Mouse (Mus musculus) lung, embryonic 15.5 days (tissue): ENCODE results near the gene Ccdc169. TPM values are rescaled to one million over a fixed set of nuclear protein-coding genes. Genes with fewer than 3 reads are reported as not detected.

ENCODE experiments used
- ATAC-seq: fragments of 200-750 bp; cut with Nextera tagmentation; 2 replicates; pipeline ENCODE4 v1.8.0; 2017; ENCODE audit warnings: moderate number of reproducible peaks, borderline replicate concordance; ENCODE audit not compliant: low FRiP score, low TSS enrichment; ENCODE audit errors: extremely low read depth
- H3K27ac ChIP-seq: fragments of 300-500 bp; sonication (generic); 2 replicates; pipeline ENCODE4 v1.5.1; 2015; ENCODE audit warnings: moderate library complexity, mild to moderate bottlenecking, inconsistent platforms
- H3K27me3 ChIP-seq: fragments of 300-500 bp; sonication (generic); 2 replicates; pipeline ENCODE4 v1.6.1; 2015; ENCODE audit warnings: inconsistent platforms
- H3K36me3 ChIP-seq: fragments of 300-500 bp; sonication (generic); 2 replicates; pipeline ENCODE4 v1.6.1; 2015; ENCODE audit warnings: inconsistent platforms
- H3K4me1 ChIP-seq: fragments of 300-500 bp; sonication (generic); 2 replicates; pipeline ENCODE4 v1.6.1; 2015; ENCODE audit warnings: inconsistent platforms
- H3K4me2 ChIP-seq: fragments of 300-500 bp; sonication (generic); 2 replicates; pipeline ENCODE4 v1.6.1; 2015; ENCODE audit warnings: inconsistent platforms, mild to moderate bottlenecking, moderate library complexity
- H3K4me3 ChIP-seq: fragments of 300-500 bp; sonication (generic); 2 replicates; pipeline ENCODE4 v1.5.1; 2015; ENCODE audit warnings: mild to moderate bottlenecking, inconsistent platforms
- H3K9ac ChIP-seq: fragments of 300-500 bp; sonication (generic); 2 replicates; pipeline ENCODE4 v1.6.1; 2015; ENCODE audit warnings: inconsistent platforms
- H3K9me3 ChIP-seq: fragments of 300-500 bp; sonication (generic); 2 replicates; pipeline ENCODE4 v1.6.1; 2016; ENCODE audit warnings: inconsistent platforms
- WGBS: fragments of 180-500 bp; shearing (Covaris S2); methylation state at CpG from one replicate; pipeline ENCODE4 v1.1.7; 2015; 5-methylcytosine and 5-hydroxymethylcytosine counted together
- microRNA-seq: library from miRNA; unstranded; fragments of <30 nt; microRNA quantifications from one replicate; pipeline ENCODE4, GENCODE M21; 2016
- polyA plus RNA-seq: library from polyadenylated mRNA; unstranded; fragments of >200 nt; fragmentation: Nextera tagmentation; extraction: Ambion mirVana; gene quantifications from 2 replicates; pipeline ENCODE4 v1.2.1, GENCODE M21; 2015

Gene Ccdc169
- polyA plus RNA-seq, 1 experiment from 2014 or later = not detected

- Histone ChIP-seq H3K4me1 (no peaks in the 10 kb centered on the region), H3K36me3 (no peaks in the 10 kb centered on the region), H3K27me3 (no peaks in the 10 kb centered on the region), H3K9ac (no peak overlapping the region), H3K9me3 (no peaks in the 10 kb centered on the region), H3K4me2 (no peak overlapping the region), H3K4me3 (no peak overlapping the region), H3K27ac (no peak overlapping the region)
- ATAC-seq = 0 out of 2 replicates have a peak, but pooled peaks have one; percentile 19
- WGBS = 61% methylated on average over 6 of the region's 6 CpGs
Observed at GRCm38 (mm10) chr3:55207665-55208064, 70.5 kb downstream of the Ccdc169 start.

- 8% methylated on average over 2 of the region's 2 CpGs for WGBS
- Histone ChIP-seq H3K4me1 (0 out of 2 replicates have a peak, but pooled peaks cover 3% of the 10 kb centered on the region), H3K9ac (no peak overlapping the region), H3K36me3 (no peaks in the 10 kb centered on the region), H3K4me2 (no peak overlapping the region), H3K27ac (no peak overlapping the region), H3K4me3 (no peak overlapping the region), H3K9me3 (no peaks in the 10 kb centered on the region), H3K27me3 (no peaks in the 10 kb centered on the region)
- ATAC-seq = peak; percentile 46; the same call in 1 of the 2 replicates
Observed at GRCm38 (mm10) chr3:55212254-55212653, 75.1 kb downstream of the Ccdc169 start.

GRCm38 (mm10) chr3:55213785-55214184 lies 76.6 kb downstream of the Ccdc169 start:
- H3K9ac ChIP-seq = no peak overlapping the region
- no peak for ATAC-seq
- H3K27me3 ChIP-seq = no peaks in the 10 kb centered on the region
- H3K4me2 ChIP-seq = no peak overlapping the region
- H3K4me1 ChIP-seq = 0 out of 2 replicates have a peak, but pooled peaks cover 3% of the 10 kb centered on the region
- H3K27ac ChIP-seq = no peak overlapping the region
- WGBS = 36% methylated on average over 4 of the region's 4 CpGs
- H3K9me3 ChIP-seq = no peaks in the 10 kb centered on the region
- H3K36me3 ChIP-seq = no peaks in the 10 kb centered on the region
- no peak overlapping the region for H3K4me3 ChIP-seq

- no peaks in the 10 kb centered on the region for H3K27me3 ChIP-seq
- H3K27ac ChIP-seq = no peak overlapping the region
- WGBS = 76% methylated on average over 6 of the region's 6 CpGs
- H3K9me3 ChIP-seq = no peaks in the 10 kb centered on the region
- no peak overlapping the region for H3K9ac ChIP-seq
- H3K4me3 ChIP-seq = no peak overlapping the region
- H3K36me3 ChIP-seq = no peaks in the 10 kb centered on the region
- no peak for ATAC-seq
- H3K4me1 ChIP-seq = 0 out of 2 replicates have a peak, but pooled peaks cover 3% of the 10 kb centered on the region
- no peak overlapping the region for H3K4me2 ChIP-seq
Observed at GRCm38 (mm10) chr3:55214413-55214812, 77.3 kb downstream of the Ccdc169 start.

- Histone ChIP-seq H3K27ac (no peak overlapping the region), H3K4me3 (no peak overlapping the region), H3K36me3 (no peaks in the 10 kb centered on the region), H3K4me2 (no peak overlapping the region), H3K9me3 (no peaks in the 10 kb centered on the region), H3K4me1 (0 out of 2 replicates have a peak, but pooled peaks cover 6% of the 10 kb centered on the region), H3K9ac (no peak overlapping the region), H3K27me3 (no peaks in the 10 kb centered on the region)
- WGBS = 90% methylated on average over 1 of the region's 2 CpGs
- ATAC-seq = no peak
Observed at GRCm38 (mm10) chr3:55222502-55222901, 85.4 kb downstream of the Ccdc169 start.

Small RNAs within 50 kb of the gene (microRNA-seq; reads per million reads assigned to microRNA genes)
- not detected for gene Gm22029

Other genes with a start within 250 kb of the Ccdc169 start
- not detected in 2 replicates for gene Sertm1, start 221.5 kb upstream of the Ccdc169 start, polyA plus RNA-seq
- 4.6 and 6.0 TPM in 2 replicates for gene Ccna1, start 81.8 kb upstream of the Ccdc169 start, polyA plus RNA-seq
- 39.5 and 39.7 TPM in 2 replicates for gene Spg20, start 25.2 kb upstream of the Ccdc169 start, polyA plus RNA-seq
- gene Sohlh2, start 44.7 kb downstream of the Ccdc169 start, polyA plus RNA-seq = 0.06 and 0.12 TPM in 2 replicates
- 10.7 and 13.2 TPM in 2 replicates for gene Dclk1, start 105.0 kb downstream of the Ccdc169 start, polyA plus RNA-seq